Mouse (Mus musculus) cerebellum, adult 9-11 months (tissue): ENCODE results near the gene 1700025G04Rik.

Source experiments
- DNase-seq: peaks from one replicate; pipeline ENCODE4 v3.0.0; 2022

The 1700025G04Rik gene

GRCm38 (mm10) chr1:152090018-152090553 lies at the start of gene 1700025G04Rik:
1700025G04Rik (minus strand) TSS chr1:152090125.
- peak; percentile 91 for DNase-seq

GRCm38 (mm10) chr1:152139496-152139895 lies 49.6 kb upstream of the 1700025G04Rik start:
- DNase-seq, result no peak

- peak; percentile 39 for DNase-seq
These were observed 40.3 kb upstream of the 1700025G04Rik start for GRCm38 (mm10) chr1:152130029-152130727.

GRCm38 (mm10) chr1:152125451-152125850 lies 35.5 kb upstream of the 1700025G04Rik start:
- no peak for DNase-seq

GRCm38 (mm10) chr1:152110123-152110522 lies 20.2 kb upstream of the 1700025G04Rik start:
- DNase-seq, result no peak

GRCm38 (mm10) chr1:152106136-152106535 lies 16.2 kb upstream of the 1700025G04Rik start:
- DNase-seq, result no peak

- DNase-seq, result no peak
These were observed 15.3 kb upstream of the 1700025G04Rik start for GRCm38 (mm10) chr1:152105246-152105645.

GRCm38 (mm10) chr1:152101746-152102145 lies 11.8 kb upstream of the 1700025G04Rik start:
- no peak for DNase-seq

- no peak for DNase-seq
These were observed 6.1 kb upstream of the 1700025G04Rik start for GRCm38 (mm10) chr1:152096045-152096444.

GRCm38 (mm10) chr1:152090564-152091545 lies 930 bp upstream of the 1700025G04Rik start:
- DNase-seq, result peak; percentile 75

GRCm38 (mm10) chr1:152089526-152089925 lies 399 bp downstream of the 1700025G04Rik start:
- DNase-seq, result peak; percentile 77

GRCm38 (mm10) chr1:152088791-152089401 lies 1.0 kb downstream of the 1700025G04Rik start:
- peak; percentile 75 for DNase-seq

GRCm38 (mm10) chr1:152088030-152088429 lies 1.9 kb downstream of the 1700025G04Rik start:
- DNase-seq, result no peak

- no peak for DNase-seq
These were observed 3.0 kb downstream of the 1700025G04Rik start for GRCm38 (mm10) chr1:152086951-152087350.

GRCm38 (mm10) chr1:152085561-152085960 lies 4.4 kb downstream of the 1700025G04Rik start:
- DNase-seq, result no peak

GRCm38 (mm10) chr1:152084638-152085345 lies 5.1 kb downstream of the 1700025G04Rik start:
- DNase-seq, result peak; percentile 88

GRCm38 (mm10) chr1:152081954-152082711 lies 7.8 kb downstream of the 1700025G04Rik start:
- DNase-seq, result no peak

- no peak for DNase-seq
These were observed 8.8 kb downstream of the 1700025G04Rik start for GRCm38 (mm10) chr1:152081121-152081520.

- DNase-seq, result no peak
These were observed 9.7 kb downstream of the 1700025G04Rik start for GRCm38 (mm10) chr1:152080244-152080643.

GRCm38 (mm10) chr1:152077171-152077715 lies 12.7 kb downstream of the 1700025G04Rik start:
- DNase-seq, result no peak

GRCm38 (mm10) chr1:152076222-152076845 lies 13.6 kb downstream of the 1700025G04Rik start:
- no peak for DNase-seq
